Mouse (Mus musculus) neural tube, embryonic 10.5 days (tissue): ENCODE measurements at regions not wholly inside any gene's neighbourhood (a gene's known extent, or its start where the extent isn't known, plus 50 kb on each side); places are given as distances from the start of the nearest gene placed in this dataset.

ENCODE experiments used
- DNase-seq: peaks from one replicate; pipeline ENCODE4 v3.0.0-alpha.2; 2017; ENCODE audit warnings: low spot score; ENCODE audit errors: extremely low spot score

GRCm38 (mm10) chr14:72113377-72113993 is 378.2 kb downstream of the Gm9195 start:
- DNase-seq, result no peak

- no peak for DNase-seq
Observed at GRCm38 (mm10) chr14:72110689-72111088, 380.9 kb downstream of the Gm9195 start.

GRCm38 (mm10) chr14:72091579-72091978 is 400.1 kb downstream of the Gm9195 start:
- DNase-seq, result no peak

GRCm38 (mm10) chr14:72081473-72081872 is 410.2 kb downstream of the Gm9195 start:
- DNase-seq, result no peak

GRCm38 (mm10) chr14:72064111-72064812 is 427.4 kb downstream of the Gm9195 start:
- DNase-seq, result no peak

- DNase-seq, result no peak
Observed at GRCm38 (mm10) chr14:72042881-72043236, 448.8 kb downstream of the Gm9195 start.

- no peak for DNase-seq
Observed at GRCm38 (mm10) chr14:72042112-72042880, 449.3 kb downstream of the Gm9195 start.

- DNase-seq, result no peak
Observed at GRCm38 (mm10) chr14:72030396-72030795, 461.2 kb downstream of the Gm9195 start.

GRCm38 (mm10) chr14:72027362-72028020 is 464.1 kb downstream of the Gm9195 start:
- no peak for DNase-seq

GRCm38 (mm10) chr14:72004371-72004770 is 487.3 kb downstream of the Gm9195 start:
- DNase-seq, result no peak

- DNase-seq, result no peak
Observed at GRCm38 (mm10) chr14:72002205-72003138, 489.2 kb downstream of the Gm9195 start.

- DNase-seq, result no peak
Observed at GRCm38 (mm10) chr14:71973016-71973415, 518.6 kb downstream of the Gm9195 start.

GRCm38 (mm10) chr14:71972521-71972920 is 519.1 kb downstream of the Gm9195 start:
- no peak for DNase-seq

GRCm38 (mm10) chr14:71967646-71968045 is 524.0 kb downstream of the Gm9195 start:
- DNase-seq, result no peak

- no peak for DNase-seq
Observed at GRCm38 (mm10) chr14:71963389-71964169, 528.1 kb downstream of the Gm9195 start.

GRCm38 (mm10) chr14:71948701-71949100 is 542.9 kb downstream of the Gm9195 start:
- DNase-seq, result no peak

GRCm38 (mm10) chr14:71937157-71937485 is 554.5 kb downstream of the Gm9195 start:
- no peak for DNase-seq

- DNase-seq, result no peak
Observed at GRCm38 (mm10) chr14:71936373-71937156, 555.1 kb downstream of the Gm9195 start.

- DNase-seq, result no peak
Observed at GRCm38 (mm10) chr14:71915964-71916363, 575.7 kb downstream of the Gm9195 start.
